Mouse (Mus musculus) ES-E14 (cell line): ENCODE measurements at regions not wholly inside any gene's neighbourhood (a gene's known extent, or its start where the extent isn't known, plus 50 kb on each side); places are given as distances from the start of the nearest gene placed in this dataset.

Experiments
- CHD2 ChIP-seq: IDR thresholded peaks from 2 replicates; pipeline ENCODE4 v1.6.1; 2014; ENCODE audit warnings: mild to moderate bottlenecking, low read depth, low read length, inconsistent platforms
- HCFC1 ChIP-seq: IDR thresholded peaks from 2 replicates; pipeline ENCODE4 v1.6.1; 2012; ENCODE audit warnings: low read length, inconsistent platforms, borderline replicate concordance; ENCODE audit not compliant: insufficient read depth
- MAFK ChIP-seq: IDR thresholded peaks from 2 replicates; pipeline ENCODE4 v1.6.1; 2014; ENCODE audit warnings: mild to moderate bottlenecking, low read depth, low read length, inconsistent platforms; ENCODE audit not compliant: insufficient read depth

DNA sequence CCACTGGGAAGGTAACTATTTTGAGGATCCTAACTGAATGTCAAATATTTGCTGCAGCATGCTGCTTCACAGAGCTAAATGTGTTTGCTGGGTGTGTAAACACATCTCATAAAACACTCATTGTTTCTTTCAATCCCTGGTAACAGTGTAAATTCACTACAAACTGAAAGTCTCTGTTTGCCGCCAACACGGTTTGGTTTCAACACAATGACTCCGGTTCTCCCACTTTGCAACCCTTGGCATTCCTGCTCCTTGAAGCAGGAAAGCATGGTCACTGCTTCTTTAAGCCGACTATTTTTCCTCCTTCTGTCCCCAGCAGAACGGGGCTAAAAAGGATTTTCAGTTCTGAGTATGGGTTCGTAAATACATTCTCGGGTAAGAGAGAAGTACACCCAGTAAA lies 328.3 kb downstream of the Klf6 start:
- TF ChIP-seq HCFC1 (no peak), CHD2 (no peak), MAFK (no peak)
